Mouse (Mus musculus): ENCODE measurements around the gene Cygb.
A peak's percentile ranks its signal among the peaks of the same experiment; 100 is the strongest.

GRCm38 (mm10) chr11:116642681-116643578 lies 11.2 kb downstream of the Cygb start:
- peak; percentile 98 for TF ChIP-seq CTCF (IDR thresholded peaks at IDR 0.05; ENCODE audit: low read depth)
- no peak for TF ChIP-seq EP300 (IDR thresholded peaks at IDR 0.05; ENCODE audit: low read depth)
